Mouse (Mus musculus) hindbrain, postnatal 0 days (tissue): ENCODE results near the gene Sulf2. TPM values are rescaled to one million over a fixed set of nuclear protein-coding genes. Genes with fewer than 3 reads are reported as not detected.
"Not testable (repeated sequence)": the region's sequence is repeated elsewhere in the genome, so short reads cannot be mapped to it uniquely, and the experiment has no call there.

Experiments used
- ATAC-seq: fragments of 200-750 bp; cut with Nextera tagmentation; 2 replicates; pipeline ENCODE4 v1.8.0; 2017; ENCODE audit warnings: mild to moderate bottlenecking, moderate TSS enrichment, moderate library complexity
- DNase-seq: peaks from one replicate; pipeline ENCODE4 v3.0.0-alpha.2; 2015; ENCODE audit warnings: low spot score
- H3K27ac ChIP-seq: fragments of 300-500 bp; sonication (generic); 2 replicates; pipeline ENCODE4 v1.5.1; 2014; ENCODE audit warnings: mild to moderate bottlenecking
- H3K27me3 ChIP-seq: fragments of 300-500 bp; sonication (generic); 2 replicates; pipeline ENCODE4 v1.6.1; 2014; ENCODE audit warnings: low read length, mixed read lengths; ENCODE audit not compliant: insufficient read depth
- H3K36me3 ChIP-seq: fragments of 300-500 bp; sonication (generic); 2 replicates; pipeline ENCODE4 v1.6.1; 2014; ENCODE audit warnings: low read length, mixed read lengths; ENCODE audit not compliant: insufficient read depth
- H3K4me1 ChIP-seq: fragments of 300-500 bp; sonication (generic); 2 replicates; pipeline ENCODE4 v1.6.1; 2014; ENCODE audit warnings: antibody characterized with exemption, low read length, mixed read lengths; ENCODE audit not compliant: insufficient read depth
- H3K4me2 ChIP-seq: fragments of 300-500 bp; sonication (generic); 2 replicates; pipeline ENCODE4 v1.6.1; 2014; ENCODE audit warnings: low read depth, mild to moderate bottlenecking, low read length, moderate library complexity, mixed read lengths
- H3K4me3 ChIP-seq: fragments of 300-500 bp; sonication (generic); 2 replicates; pipeline ENCODE4 v1.5.1; 2014; ENCODE audit warnings: low read length
- H3K9ac ChIP-seq: fragments of 300-500 bp; sonication (generic); replicated peaks from 2 replicates; pipeline ENCODE4 v1.6.1; 2014; ENCODE audit warnings: mild to moderate bottlenecking, low read length, moderate library complexity, mixed read lengths
- H3K9me3 ChIP-seq: fragments of 300-500 bp; sonication (generic); 2 replicates; pipeline ENCODE4 v1.6.1; 2016; ENCODE audit warnings: low read length, mixed read lengths
- CTCF ChIP-seq: IDR thresholded peaks from 2 replicates; pipeline ENCODE4 v1.5.1; 2016; ENCODE audit warnings: antibody characterized with exemption, control low read depth, low read depth
- WGBS: fragments of 180-500 bp; shearing (Covaris S2); extraction: QIAGEN DNeasy Blood & Tissue Kit; methylation state at CpG from one replicate; pipeline ENCODE4 v1.1.7; 2014; 5-methylcytosine and 5-hydroxymethylcytosine counted together
- polyA plus RNA-seq: library from polyadenylated mRNA; unstranded; fragments of >200 nt; fragmentation: Nextera tagmentation; extraction: Ambion mirVana; gene quantifications from 2 replicates; pipeline ENCODE4 v1.2.1, GENCODE M21; 2015
- total RNA-seq: library from RNA; depleted of rRNA; stranded (reverse); fragments of >200 nt; gene quantifications from 2 replicates; pipeline ENCODE4 v1.2.3, GENCODE M21; 2014

Sulf2 gene
- total and polyA plus RNA-seq, 2 experiments from 2014 or later, result 81.6 to 111 TPM

GRCm38 (mm10) chr2:166092412-166092811, 63.1 kb downstream of the Sulf2 start:
- no peak overlapping the region for H3K27ac ChIP-seq
- no peaks in the 10 kb centered on the region for H3K27me3 ChIP-seq
- no peak for TF ChIP-seq CTCF
- H3K4me2 ChIP-seq, result no peak overlapping the region
- DNase-seq, result no peak
- no peaks in the 10 kb centered on the region for H3K4me1 ChIP-seq
- no peaks in the 10 kb centered on the region for H3K36me3 ChIP-seq
- ATAC-seq, result no peak
- H3K4me3 ChIP-seq, result no peak overlapping the region
- no peaks in the 10 kb centered on the region for H3K9me3 ChIP-seq
- no peak overlapping the region for H3K9ac ChIP-seq
- 98% methylated on average over 6 of the region's 6 CpGs for WGBS

GRCm38 (mm10) chr2:166091599-166091998, 63.9 kb downstream of the Sulf2 start:
- no peaks in the 10 kb centered on the region for H3K36me3 ChIP-seq
- no peaks in the 10 kb centered on the region for H3K27me3 ChIP-seq
- no peak for TF ChIP-seq CTCF
- no peak overlapping the region for H3K27ac ChIP-seq
- no peaks in the 10 kb centered on the region for H3K9me3 ChIP-seq
- no peak overlapping the region for H3K9ac ChIP-seq
- DNase-seq (no peak), ATAC-seq (no peak)
- no peak overlapping the region for H3K4me2 ChIP-seq
- no peaks in the 10 kb centered on the region for H3K4me1 ChIP-seq
- H3K4me3 ChIP-seq, result no peak overlapping the region

- Histone ChIP-seq H3K9ac (no peak overlapping the region), H3K4me2 (no peak overlapping the region), H3K27ac (no peak overlapping the region), H3K4me1 (no peaks in the 10 kb centered on the region), H3K27me3 (no peaks in the 10 kb centered on the region), H3K9me3 (no peaks in the 10 kb centered on the region), H3K36me3 (no peaks in the 10 kb centered on the region), H3K4me3 (no peak overlapping the region)
- DNase-seq (no peak), ATAC-seq (no peak)
- no peak for TF ChIP-seq CTCF
- WGBS, result 43% methylated on average over 7 of the region's 7 CpGs
These were observed 65.3 kb downstream of the Sulf2 start for GRCm38 (mm10) chr2:166090131-166090581.

- Histone ChIP-seq H3K27me3 (no peaks in the 10 kb centered on the region), H3K27ac (no peak overlapping the region), H3K4me1 (no peaks in the 10 kb centered on the region), H3K4me2 (no peak overlapping the region), H3K9me3 (no peaks in the 10 kb centered on the region), H3K9ac (no peak overlapping the region), H3K4me3 (no peak overlapping the region), H3K36me3 (no peaks in the 10 kb centered on the region)
- no peak for TF ChIP-seq CTCF
- WGBS, result 83% methylated on average over 9 of the region's 9 CpGs
- DNase-seq, result no peak
- ATAC-seq, result no peak
These were observed 66.5 kb downstream of the Sulf2 start for GRCm38 (mm10) chr2:166088991-166089390.

- Histone ChIP-seq H3K27ac (no peak overlapping the region), H3K36me3 (no peaks in the 10 kb centered on the region), H3K4me1 (no peaks in the 10 kb centered on the region), H3K9me3 (no peaks in the 10 kb centered on the region), H3K9ac (no peak overlapping the region), H3K4me3 (no peak overlapping the region), H3K4me2 (no peak overlapping the region), H3K27me3 (no peaks in the 10 kb centered on the region)
- 86% methylated on average over 29 of the region's 29 CpGs for WGBS
- no peak for TF ChIP-seq CTCF
- DNase-seq, result no peak
- no peak for ATAC-seq
These were observed 68.8 kb downstream of the Sulf2 start for GRCm38 (mm10) chr2:166086457-166087233.

- H3K27ac ChIP-seq, result no peak overlapping the region
- ATAC-seq, result no peak
- no peak for DNase-seq
- no peaks in the 10 kb centered on the region for H3K27me3 ChIP-seq
- H3K4me2 ChIP-seq, result no peak overlapping the region
- 90% methylated on average over 10 of the region's 10 CpGs for WGBS
- TF ChIP-seq CTCF, result no peak
- H3K9ac ChIP-seq, result no peak overlapping the region
- H3K4me1 ChIP-seq, result no peaks in the 10 kb centered on the region
- H3K4me3 ChIP-seq, result no peak overlapping the region
- no peaks in the 10 kb centered on the region for H3K9me3 ChIP-seq
- no peaks in the 10 kb centered on the region for H3K36me3 ChIP-seq
These were observed 69.7 kb downstream of the Sulf2 start for GRCm38 (mm10) chr2:166085780-166086179.

- peak; percentile 83 for DNase-seq
- H3K9ac ChIP-seq, H3K4me3 ChIP-seq, ATAC-seq, H3K27me3 ChIP-seq, H3K36me3 ChIP-seq, H3K4me2 ChIP-seq, H3K27ac ChIP-seq, H3K4me1 ChIP-seq, H3K9me3 ChIP-seq: not testable (repeated sequence)
- TF ChIP-seq CTCF, result peak; percentile 91
- 36% methylated on average over 6 of the region's 6 CpGs for WGBS
These were observed 70.5 kb downstream of the Sulf2 start for GRCm38 (mm10) chr2:166084964-166085363.
